8 mouse cellular contexts compared by ENCODE assay signal in the genomic region with DNA sequence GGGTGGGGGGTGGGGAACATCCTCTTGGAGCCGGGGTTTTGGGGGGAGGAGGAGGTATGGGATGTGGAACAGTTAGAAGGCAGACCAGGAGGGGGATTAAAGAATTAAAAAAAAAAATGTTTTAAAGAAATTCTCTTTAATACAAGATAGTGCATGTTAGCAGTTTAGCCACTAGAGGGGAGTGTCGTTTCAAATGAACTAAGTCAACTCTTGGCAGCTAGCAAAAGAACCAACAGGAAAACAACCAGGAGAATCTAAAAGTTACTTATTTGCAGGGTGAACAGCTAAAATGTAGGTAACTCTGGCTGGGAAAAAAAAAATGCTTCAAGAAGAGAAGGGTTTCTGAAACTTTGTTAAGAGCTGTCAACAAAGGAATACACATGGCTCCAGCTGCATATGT. TPM values are rescaled to one million over a fixed set of nuclear protein-coding genes. Genes with fewer than 3 reads are reported as not detected.
DNase-seq lines count a peak whose midpoint lies in the region; ATAC-seq and TF ChIP-seq lines count a peak whose summit lies in the region.

No protein-coding gene starts in this region.

- H3K9me3 ChIP-seq in lung, postnatal 0 days (ENCODE audit: low read length), result no peaks in the 10 kb centered on the region
- H3K9me3 ChIP-seq in neural tube, embryonic 15.5 days (replicated peaks), result no peaks in the 10 kb centered on the region

- H3K27ac ChIP-seq in gastrocnemius, adult 2 months, result no peak overlapping the region
- no peak overlapping the region for H3K27ac ChIP-seq in lung, postnatal 0 days (ENCODE audit: low read length)
- no peak overlapping the region for H3K27ac ChIP-seq in neural tube, embryonic 15.5 days (replicated peaks)

- TF ChIP-seq EP300 in lung, postnatal 0 days (IDR thresholded peaks at IDR 0.05), result no peak

- H3K4me3 ChIP-seq in gastrocnemius, adult 2 months, result no peak overlapping the region
- H3K4me3 ChIP-seq in lung, postnatal 0 days (ENCODE audit: low read depth, low read length), result no peak overlapping the region
- no peak overlapping the region for H3K4me3 ChIP-seq in neural tube, embryonic 15.5 days (replicated peaks)

- TF ChIP-seq CTCF in gastrocnemius, adult 2 months (IDR thresholded peaks at IDR 0.05), result peak; percentile 59
- TF ChIP-seq CTCF in lung, postnatal 0 days (IDR thresholded peaks at IDR 0.05), result peak; percentile 70
- TF ChIP-seq CTCF in Patski (IDR thresholded peaks at IDR 0.05), result no peak

- H3K36me3 ChIP-seq in lung, postnatal 0 days (ENCODE audit: insufficient read depth, low read length), result no peaks in the 10 kb centered on the region
- no peaks in the 10 kb centered on the region for H3K36me3 ChIP-seq in neural tube, embryonic 15.5 days

- H3K4me2 ChIP-seq in lung, postnatal 0 days (replicated peaks; ENCODE audit: low read depth, low read length), result no peak overlapping the region
- H3K4me2 ChIP-seq in neural tube, embryonic 15.5 days, result no peak overlapping the region

- intact Hi-C loops in gastrocnemius, adult 2 months (cut with DNase I), result loop anchor here (2.0 kb wide), 1 partner anchor 152 kb away; no protein-coding TSS in a partner anchor
- intact Hi-C loops in gastrocnemius, postnatal 14 days (cut with DNase I; ENCODE audit: low total_unique reads), result loop anchor here (5.0 kb wide), 1 partner anchor 152 kb away; no protein-coding TSS in a partner anchor

- CTCF ChIA-PET in Patski (lab: Charles Lee), result interaction anchor here (0.6 to 7.3 kb wide), 15 partner anchors 8 to 486 kb away, joined by 3 to 107 read pairs (median 4); no protein-coding TSS in a partner anchor

- in situ Hi-C loops in Patski (cut with MboI; ENCODE audit: low pct_unique_long_range_greater_than_20kb), result loop anchor here (10.0 kb wide), 1 partner anchor 310 kb away; no protein-coding TSS in a partner anchor

- peaks cover 21% of the 10 kb centered on the region for H3K27me3 ChIP-seq in lung, postnatal 0 days (replicated peaks; ENCODE audit: insufficient read depth, low read length)
- H3K27me3 ChIP-seq in Patski, result peaks cover 12% of the 10 kb centered on the region
- H3K27me3 ChIP-seq in neural tube, embryonic 15.5 days (replicated peaks), result peaks cover 39% of the 10 kb centered on the region

- peaks cover 2% of the 10 kb centered on the region; the same call in 1 of the 2 replicates for H3K4me1 ChIP-seq in lung, postnatal 0 days (ENCODE audit: insufficient read depth, low read depth, low read length)
- peaks cover 16% of the 10 kb centered on the region for H3K4me1 ChIP-seq in neural tube, embryonic 15.5 days

- no peak for ATAC-seq in lung, postnatal 0 days
- ATAC-seq in Patski, result peak; percentile 38
- ATAC-seq in neural tube, embryonic 15.5 days (ENCODE audit: low FRiP score), result no peak; the same call in 1 of the 2 replicates

- WGBS in lung, postnatal 0 days, result 2% methylated on average over 2 of the region's 2 CpGs
- WGBS in neural tube, embryonic 15.5 days, result 8% methylated on average over 2 of the region's 2 CpGs

- POLR2A ChIA-PET in Patski (lab: Charles Lee), result interaction anchor here (0.6 kb wide), 1 partner anchor 656 kb away, joined by 5 read pairs; no protein-coding TSS in a partner anchor

- no peak overlapping the region for H3K9ac ChIP-seq in lung, postnatal 0 days (replicated peaks; ENCODE audit: low read depth)
- H3K9ac ChIP-seq in neural tube, embryonic 15.5 days (replicated peaks), result no peak overlapping the region

- DNase-seq in gastrocnemius, adult 2 months, result no peak
- no peak for DNase-seq in gastrocnemius, postnatal 14 days
- DNase-seq in lung, postnatal 0 days (ENCODE audit: low spot score), result peak; percentile 82
- DNase-seq in lung, adult 18-20 months, result no peak
- DNase-seq in Patski (ENCODE audit: low read depth, low spot score), result peak; percentile 42
- DNase-seq in kidney, postnatal 14 days, result peak; percentile 48
- no peak for DNase-seq in natural killer cell, adult 2 months (ENCODE audit: low spot score in 2 of 2)

RNA-seq across cellular contexts. Expression of gene Ptger3, which starts 1.5 kb away (rescaled TPM):
- total RNA-seq in gastrocnemius, adult 2 months (2021), result under 1 TPM in 1 of 2 experiments, not detected in 1; 0.89 TPM
- under 1 TPM; 0.16 to 0.51 TPM for total RNA-seq in gastrocnemius, postnatal 14 days (2021)
- 10.3 and 14.3 TPM in 2 replicates for polyA plus RNA-seq in lung, postnatal 0 days (2015; fragmentation: Nextera tagmentation; extraction: Ambion mirVana)
- polyA plus RNA-seq in Patski (2021), result 93.7 TPM
- 7.8 and 11.1 TPM in 2 replicates for polyA plus RNA-seq in neural tube, embryonic 15.5 days (2015; fragmentation: Nextera tagmentation; extraction: Ambion mirVana)

RNA-seq across cellular contexts. Expression of gene Zranb2, which starts 31.2 kb away (rescaled TPM):
- 10 to 100 TPM; 52.0 to 60.5 TPM for total RNA-seq in gastrocnemius, adult 2 months (2021)
- total RNA-seq in gastrocnemius, postnatal 14 days (2021), result 10 to 100 TPM; 36.5 to 41.3 TPM
- 50.3 and 52.2 TPM in 2 replicates for polyA plus RNA-seq in lung, postnatal 0 days (2015; fragmentation: Nextera tagmentation; extraction: Ambion mirVana)
- 132 TPM for polyA plus RNA-seq in Patski (2021)
- polyA plus RNA-seq in neural tube, embryonic 15.5 days (2015; fragmentation: Nextera tagmentation; extraction: Ambion mirVana), result 92.2 and 92.7 TPM in 2 replicates

Comparison
In these comparisons a context has a peak if more than half of its experiments do, and no peak if none do; other contexts are left out.
1. DNase-seq: peak in lung, postnatal 0 days (single experiment), Patski (single experiment) and kidney, postnatal 14 days (single experiment); none in gastrocnemius, adult 2 months (single experiment), gastrocnemius, postnatal 14 days (single experiment), lung, adult 18-20 months (0 of 2) and natural killer cell, adult 2 months (0 of 2).